ENCODE assay signal across 7 mouse cellular contexts in genomic region chr9:107936215-107936822, GRCm38 (mm10). TPM values are rescaled to one million over a fixed set of nuclear protein-coding genes. Genes with fewer than 3 reads are reported as not detected.
A peak's percentile ranks its signal among the peaks of the same experiment; 100 is the strongest.
DNase-seq lines count a peak whose midpoint lies in the region; ATAC-seq and TF ChIP-seq lines count a peak whose summit lies in the region.

No protein-coding gene starts in this region.

- peak overlapping the region; percentile 67 for H3K9ac ChIP-seq in forebrain, embryonic 14.5 days (ENCODE audit: low read length)
- H3K9ac ChIP-seq in neural tube, embryonic 12.5 days: peak overlapping the region; percentile 60

- intact Hi-C loops in left cerebral cortex, adult 2 months (cut with DNase I): loop anchor here (2.0 kb wide), 1 partner anchor 26 kb away; no protein-coding TSS in a partner anchor

- H3K4me1 ChIP-seq in spleen, adult 2 months (ENCODE audit: control insufficient read depth, insufficient read depth, insufficient read length): peaks cover 6% of the 10 kb centered on the region; the same call in 1 of the 2 replicates
- peaks cover 12% of the 10 kb centered on the region for H3K4me1 ChIP-seq in forebrain, embryonic 14.5 days (ENCODE audit: control insufficient read depth, insufficient read depth, low read length)
- H3K4me1 ChIP-seq in neural tube, embryonic 12.5 days: peaks cover 16% of the 10 kb centered on the region

- 13% methylated on average over 29 of the region's 29 CpGs for WGBS in spleen, adult 2 months
- 1% methylated on average over 29 of the region's 29 CpGs for WGBS in forebrain, embryonic 14.5 days
- WGBS in neural tube, embryonic 12.5 days: 1% methylated on average over 29 of the region's 29 CpGs

- peak; percentile 62 for ATAC-seq in forebrain, embryonic 14.5 days
- peak; percentile 76 for ATAC-seq in neural tube, embryonic 12.5 days (ENCODE audit: low FRiP score, low read depth)
- no peak for ATAC-seq in megakaryocyte progenitor cell, adult 5-6 weeks (replicated peaks; ENCODE audit: poor library complexity)

- DNase-seq in spleen, adult 2 months (ENCODE audit: low read depth in 1 of 2, low spot score in 2 of 2): no peak
- DNase-seq in spleen, postnatal 10 days (ENCODE audit: low spot score in 2 of 2): no peak
- DNase-seq in forebrain, embryonic 14.5 days (ENCODE audit: low spot score): peak; percentile 37
- peak; percentile 60 to 66 for DNase-seq in left cerebral cortex, adult 2 months (ENCODE audit: extremely low spot score in 1 of 2, low spot score in 2 of 2)
- no peak for DNase-seq in kidney, postnatal 14 days

- H3K27me3 ChIP-seq in spleen, adult 2 months (ENCODE audit: control insufficient read depth, insufficient read depth, low read length): peaks cover 11% of the 10 kb centered on the region
- no peaks in the 10 kb centered on the region for H3K27me3 ChIP-seq in forebrain, embryonic 14.5 days (replicated peaks; ENCODE audit: control insufficient read depth, insufficient read depth, low read length)
- H3K27me3 ChIP-seq in neural tube, embryonic 12.5 days (replicated peaks): peaks cover 5% of the 10 kb centered on the region; the same call in 1 of the 2 replicates

- TF ChIP-seq CTCF in spleen, adult 2 months (IDR thresholded peaks at IDR 0.05; ENCODE audit: extremely low read depth, insufficient read depth, insufficient read length, insufficient replicate concordance): no peak
- no peak for TF ChIP-seq CTCF in left cerebral cortex, adult 2 months (IDR thresholded peaks at IDR 0.05)

- no peaks in the 10 kb centered on the region for H3K9me3 ChIP-seq in forebrain, embryonic 14.5 days (replicated peaks; ENCODE audit: control insufficient read depth, low read length)
- H3K9me3 ChIP-seq in neural tube, embryonic 12.5 days: no peaks in the 10 kb centered on the region

- H3K27ac ChIP-seq in spleen, adult 2 months (ENCODE audit: insufficient read depth, low read length): no peak overlapping the region
- no peak overlapping the region for H3K27ac ChIP-seq in forebrain, embryonic 14.5 days (ENCODE audit: low read depth, low read length)
- H3K27ac ChIP-seq in left cerebral cortex, adult 2 months: peak overlapping the region; percentile 98
- H3K27ac ChIP-seq in neural tube, embryonic 12.5 days: no peak overlapping the region

- no peak for TF ChIP-seq POLR2A in spleen, adult 2 months (IDR thresholded peaks at IDR 0.05; ENCODE audit: low read depth, low read length)

- H3K4me2 ChIP-seq in forebrain, embryonic 14.5 days (ENCODE audit: low read length): peak overlapping the region; percentile 86
- H3K4me2 ChIP-seq in neural tube, embryonic 12.5 days (replicated peaks): peak overlapping the region; percentile 94

- peak overlapping the region; percentile 28; the same call in 1 of the 2 replicates for H3K4me3 ChIP-seq in spleen, adult 2 months (ENCODE audit: extremely low read depth, insufficient read depth, insufficient read length)
- H3K4me3 ChIP-seq in forebrain, embryonic 14.5 days (ENCODE audit: low read depth, low read length): peak overlapping the region; percentile 49
- H3K4me3 ChIP-seq in left cerebral cortex, adult 2 months: peak overlapping the region; percentile 57
- H3K4me3 ChIP-seq in neural tube, embryonic 12.5 days: peak overlapping the region; percentile 46

- no peaks in the 10 kb centered on the region for H3K36me3 ChIP-seq in spleen, adult 2 months (ENCODE audit: control insufficient read depth, insufficient read depth, low read length)
- no peaks in the 10 kb centered on the region for H3K36me3 ChIP-seq in forebrain, embryonic 14.5 days (ENCODE audit: control insufficient read depth, insufficient read depth, low read length)
- H3K36me3 ChIP-seq in neural tube, embryonic 12.5 days: no peaks in the 10 kb centered on the region

RNA-seq across cellular contexts. Expression of gene Camkv, which starts 0.8 kb away (rescaled TPM):
- polyA plus RNA-seq in spleen, adult 2 months (2012; rRNA removed): 0.07 and 0.08 TPM in 2 replicates
- 25.1 and 40.8 TPM in 2 replicates for polyA plus RNA-seq in forebrain, embryonic 14.5 days (2014; fragmentation: Nextera tagmentation; extraction: Ambion mirVana)
- 100 to 1,000 TPM; 330 to 356 TPM for total RNA-seq in left cerebral cortex, adult 2 months (2021)
- polyA plus RNA-seq in neural tube, embryonic 12.5 days (2016; fragmentation: Nextera tagmentation; extraction: Ambion mirVana): 7.8 and 8.0 TPM in 2 replicates
- not detected in 2 replicates for total RNA-seq in megakaryocyte progenitor cell, adult 5-6 weeks (2015)
- 0.20 TPM in 1 of 2 replicates, not detected in the other for total RNA-seq in megakaryocyte progenitor cell, adult 5-6 weeks (2017)

RNA-seq across cellular contexts. Expression of gene Actl11, which starts 8.1 kb away (rescaled TPM):
- not detected in 2 replicates for polyA plus RNA-seq in spleen, adult 2 months (2012; rRNA removed)
- polyA plus RNA-seq in forebrain, embryonic 14.5 days (2014; fragmentation: Nextera tagmentation; extraction: Ambion mirVana): not detected in 2 replicates
- not detected for total RNA-seq in left cerebral cortex, adult 2 months (2021)
- polyA plus RNA-seq in neural tube, embryonic 12.5 days (2016; fragmentation: Nextera tagmentation; extraction: Ambion mirVana): not detected in 2 replicates
- total RNA-seq in megakaryocyte progenitor cell, adult 5-6 weeks (2015): 0.05 TPM in 1 of 2 replicates, not detected in the other
- total RNA-seq in megakaryocyte progenitor cell, adult 5-6 weeks (2017): not detected in 2 replicates

RNA-seq across cellular contexts. Expression of gene Traip, which starts 13.6 kb away (rescaled TPM):
- 3.1 and 4.1 TPM in 2 replicates for polyA plus RNA-seq in spleen, adult 2 months (2012; rRNA removed)
- polyA plus RNA-seq in forebrain, embryonic 14.5 days (2014; fragmentation: Nextera tagmentation; extraction: Ambion mirVana): 17.1 and 20.5 TPM in 2 replicates
- total RNA-seq in left cerebral cortex, adult 2 months (2021): 10 to 100 TPM in 1 of 2 experiments, 1 to 10 TPM in 1; 9.5 to 10.9 TPM
- polyA plus RNA-seq in neural tube, embryonic 12.5 days (2016; fragmentation: Nextera tagmentation; extraction: Ambion mirVana): 15.2 and 16.7 TPM in 2 replicates
- 10.1 and 11.3 TPM in 2 replicates for total RNA-seq in megakaryocyte progenitor cell, adult 5-6 weeks (2015)
- total RNA-seq in megakaryocyte progenitor cell, adult 5-6 weeks (2017): 22.7 and 32.7 TPM in 2 replicates

RNA-seq across cellular contexts. Expression of gene Mst1r, which starts 29.6 kb away (rescaled TPM):
- polyA plus RNA-seq in spleen, adult 2 months (2012; rRNA removed): 1.8 and 2.7 TPM in 2 replicates
- polyA plus RNA-seq in forebrain, embryonic 14.5 days (2014; fragmentation: Nextera tagmentation; extraction: Ambion mirVana): 0.23 and 1.2 TPM in 2 replicates
- under 1 TPM; 0.68 to 0.91 TPM for total RNA-seq in left cerebral cortex, adult 2 months (2021)
- 1.8 and 2.2 TPM in 2 replicates for polyA plus RNA-seq in neural tube, embryonic 12.5 days (2016; fragmentation: Nextera tagmentation; extraction: Ambion mirVana)
- 0.22 TPM in 1 of 2 replicates, not detected in the other for total RNA-seq in megakaryocyte progenitor cell, adult 5-6 weeks (2015)
- total RNA-seq in megakaryocyte progenitor cell, adult 5-6 weeks (2017): 0.07 TPM in 1 of 2 replicates, not detected in the other

RNA-seq across cellular contexts. Expression of gene Uba7, which starts 39.0 kb away (rescaled TPM):
- polyA plus RNA-seq in spleen, adult 2 months (2012; rRNA removed): 182 and 209 TPM in 2 replicates
- polyA plus RNA-seq in forebrain, embryonic 14.5 days (2014; fragmentation: Nextera tagmentation; extraction: Ambion mirVana): 3.1 and 4.7 TPM in 2 replicates
- 1 to 10 TPM; 2.6 to 3.8 TPM for total RNA-seq in left cerebral cortex, adult 2 months (2021)
- 11.7 and 12.2 TPM in 2 replicates for polyA plus RNA-seq in neural tube, embryonic 12.5 days (2016; fragmentation: Nextera tagmentation; extraction: Ambion mirVana)
- 29.6 and 34.4 TPM in 2 replicates for total RNA-seq in megakaryocyte progenitor cell, adult 5-6 weeks (2015)
- total RNA-seq in megakaryocyte progenitor cell, adult 5-6 weeks (2017): 30.1 and 34.7 TPM in 2 replicates

Comparison
In these comparisons a context has a peak if more than half of its experiments do, and no peak if none do; other contexts are left out.
1. DNase-seq: peak in forebrain, embryonic 14.5 days (single experiment) and left cerebral cortex, adult 2 months (2 of 2); none in spleen, adult 2 months (0 of 2), spleen, postnatal 10 days (0 of 2) and kidney, postnatal 14 days (single experiment).
2. Peak in every context shown above with its lines, with median percentiles within 50 percentile points of each other: H3K4me3 ChIP-seq.